Mouse (Mus musculus) CH12.LX (cell line): ENCODE results near the gene Zfp36l1. TPM values are rescaled to one million over a fixed set of nuclear protein-coding genes. Genes with fewer than 3 reads are reported as not detected.

ENCODE experiments used
- DNase-seq: peaks from one replicate; pipeline ENCODE4 v3.0.0-alpha.2; 2013; ENCODE audit errors: extremely low read depth
- H3K27ac ChIP-seq: 2 replicates; pipeline ENCODE4 v1.5.1; 2012; ENCODE audit warnings: low read depth, mild to moderate bottlenecking, control low read depth, moderate library complexity; ENCODE audit not compliant: insufficient read depth
- H3K27me3 ChIP-seq: replicated peaks from 2 replicates; pipeline ENCODE3; 2012; ENCODE audit warnings: inconsistent platforms
- H3K36me3 ChIP-seq, 2 experiments: replicated peaks in 1 of 2; 2 replicates each; pipeline versions ENCODE3 to v1.6.1; 2012; ENCODE audit warnings: inconsistent platforms in 1 of 2, low read length in 1 of 2, mild to moderate bottlenecking in 1 of 2, mixed read lengths in 1 of 2, moderate library complexity in 1 of 2; ENCODE audit not compliant: control insufficient read depth in 1 of 2, insufficient read depth in 1 of 2
- H3K4me1 ChIP-seq, 2 experiments: 2 replicates each; pipeline ENCODE4 v1.6.1; 2012; ENCODE audit warnings: inconsistent platforms in 1 of 2, moderate library complexity in 1 of 2; ENCODE audit not compliant: insufficient read depth in 2 of 2, control insufficient read depth in 1 of 2
- H3K4me2 ChIP-seq: 2 replicates; pipeline ENCODE4 v1.6.1; 2012; ENCODE audit warnings: low read depth, mild to moderate bottlenecking, control low read depth; ENCODE audit not compliant: poor library complexity, insufficient read depth, severe bottlenecking
- H3K4me3 ChIP-seq, 3 experiments: fragments of 150-350 bp in 1 of 3; sonication (generic) in 1 of 3; replicated peaks in 1 of 3; 2 replicates each; pipeline versions ENCODE3 to v1.5.1; 2011 to 2012; ENCODE audit warnings: low read depth in 2 of 3, low read length in 2 of 3, mild to moderate bottlenecking in 2 of 3, moderate library complexity in 2 of 3, control low read depth in 1 of 3, improper control_type of control experiment in 1 of 3, inconsistent platforms in 1 of 3, mixed read lengths in 1 of 3; ENCODE audit not compliant: poor library complexity in 1 of 3
- H3K79me2 ChIP-seq: replicated peaks from 2 replicates; pipeline ENCODE4 v1.6.1; 2012; ENCODE audit warnings: mild to moderate bottlenecking, moderate library complexity; ENCODE audit not compliant: control insufficient read depth, poor library complexity, insufficient read depth, severe bottlenecking; ENCODE audit errors: extremely low read depth
- H3K9ac ChIP-seq: 2 replicates; pipeline ENCODE4 v1.6.1; 2012; ENCODE audit warnings: low read depth, mild to moderate bottlenecking, control low read depth, moderate library complexity; ENCODE audit not compliant: insufficient read depth
- H3K9me3 ChIP-seq: replicated peaks from 2 replicates; pipeline ENCODE3; 2012; ENCODE audit warnings: low read length, inconsistent platforms, mixed read lengths
- BHLHE40 ChIP-seq: IDR thresholded peaks from 2 replicates; pipeline ENCODE4 v1.6.1; 2011; ENCODE audit warnings: mild to moderate bottlenecking, low read depth, low read length, improper control_type of control experiment
- CHD1 ChIP-seq: IDR thresholded peaks from 2 replicates; pipeline ENCODE4 v1.6.1; 2012; ENCODE audit warnings: low read depth, low read length, improper control_type of control experiment, inconsistent platforms
- CHD2 ChIP-seq: IDR thresholded peaks from 2 replicates; pipeline ENCODE4 v1.6.1; 2011; ENCODE audit warnings: low read length, improper control_type of control experiment
- CTCF ChIP-seq, 2 experiments: IDR thresholded peaks in 1 of 2; conservative IDR thresholded peaks in 1 of 2; 2 replicates each; pipeline ENCODE4 v1.5.1; 2011 to 2012; ENCODE audit warnings: low read depth in 2 of 2, low read length in 2 of 2, improper control_type of control experiment in 1 of 2, inconsistent platforms in 1 of 2, mild to moderate bottlenecking in 1 of 2, moderate library complexity in 1 of 2
- E2F4 ChIP-seq: IDR thresholded peaks from 2 replicates; pipeline ENCODE4 v1.6.1; 2011; ENCODE audit warnings: low read depth, low read length, improper control_type of control experiment; ENCODE audit not compliant: insufficient replicate concordance
- ETS1 ChIP-seq: conservative IDR thresholded peaks from 2 replicates; pipeline ENCODE4 v1.6.1; 2012; ENCODE audit warnings: low read depth, mild to moderate bottlenecking, inconsistent platforms, low read length, improper control_type of control experiment, moderate library complexity
- HCFC1 ChIP-seq: IDR thresholded peaks from 2 replicates; pipeline ENCODE4 v1.6.1; 2012; ENCODE audit warnings: low read depth, mild to moderate bottlenecking, inconsistent platforms, low read length, improper control_type of control experiment
- IRF4 ChIP-seq: IDR thresholded peaks from 2 replicates; pipeline ENCODE4 v1.6.1; 2014; ENCODE audit warnings: low read depth, mild to moderate bottlenecking, inconsistent platforms, low read length, improper control_type of control experiment
- JUN ChIP-seq: IDR thresholded peaks from 2 replicates; pipeline ENCODE4 v1.6.1; 2011; ENCODE audit warnings: low read depth, mild to moderate bottlenecking, low read length, improper control_type of control experiment, moderate library complexity; ENCODE audit not compliant: insufficient read depth
- JUND ChIP-seq: conservative IDR thresholded peaks from 2 replicates; pipeline ENCODE4 v1.6.1; 2011; ENCODE audit warnings: low read depth, low read length, improper control_type of control experiment
- MEF2A ChIP-seq: IDR thresholded peaks from 2 replicates; pipeline ENCODE4 v1.6.1; 2014; ENCODE audit warnings: low read depth, mild to moderate bottlenecking, inconsistent platforms, low read length, improper control_type of control experiment, borderline replicate concordance
- NRF1 ChIP-seq: IDR thresholded peaks from 2 replicates; pipeline ENCODE4 v1.6.1; 2014; ENCODE audit warnings: low read depth, mild to moderate bottlenecking, inconsistent platforms, low read length, improper control_type of control experiment, moderate library complexity
- RAD21 ChIP-seq: IDR thresholded peaks from 2 replicates; pipeline ENCODE4 v1.6.1; 2011; ENCODE audit warnings: low read depth, mild to moderate bottlenecking, low read length, improper control_type of control experiment, moderate library complexity
- SMC3 ChIP-seq: IDR thresholded peaks from 2 replicates; pipeline ENCODE4 v1.6.1; 2011; ENCODE audit warnings: low read depth, low read length, improper control_type of control experiment
- TBP ChIP-seq: conservative IDR thresholded peaks from 2 replicates; pipeline ENCODE4 v1.6.1; 2011; ENCODE audit warnings: low read depth, low read length, improper control_type of control experiment
- USF2 ChIP-seq: conservative IDR thresholded peaks from 2 replicates; pipeline ENCODE4 v1.6.1; 2011; ENCODE audit warnings: low read depth, low read length, improper control_type of control experiment
- ZC3H11A ChIP-seq: IDR thresholded peaks from 2 replicates; pipeline ENCODE4 v1.6.1; 2012; ENCODE audit warnings: low read depth, mild to moderate bottlenecking, inconsistent platforms, low read length, improper control_type of control experiment
- ZMIZ1 ChIP-seq: IDR thresholded peaks from 2 replicates; pipeline ENCODE4 v1.6.1; 2012; ENCODE audit warnings: low read depth, mild to moderate bottlenecking, inconsistent platforms, low read length, improper control_type of control experiment
- ZNF384 ChIP-seq: IDR thresholded peaks from 2 replicates; pipeline ENCODE4 v1.6.1; 2012; ENCODE audit warnings: low read depth, low read length, improper control_type of control experiment, inconsistent platforms
- dilution Hi-C: fragments of 300-500 bp; cut with MboI; formaldehyde crosslinking; loops from 2 replicates; pipeline ENCODE4 v1.14.3; 2020; ENCODE audit warnings: low sequenced_read_pairs; ENCODE audit not compliant: extremely low pct_unique_long_range_greater_than_20kb, extremely low pct_ligation_motif_present
- in situ Hi-C: fragments of 300-500 bp; cut with MboI; formaldehyde crosslinking; loops from 3 replicates; pipeline ENCODE4 v1.14.3; 2019; ENCODE audit warnings: low sequenced_read_pairs, low pct_ligation_motif_present, low pct_unique_long_range_greater_than_20kb, mixed read lengths
- polyA plus RNA-seq: library from polyadenylated mRNA; unstranded; fragments of >175 nt; gene quantifications from 2 replicates; pipeline ENCODE4 v1.2.1, GENCODE M21; 2012; ENCODE audit warnings: low read depth; ENCODE audit not compliant: insufficient read length
- total RNA-seq, 2 experiments: library from RNA; depleted of rRNA; stranded (reverse); fragments of 300-350 nt in 1 of 2; fragments of >200 nt in 1 of 2; gene quantifications; 2 replicates each; pipeline ENCODE4 v1.2.3; 2012 to 2014

The Zfp36l1 gene
- total and polyA plus RNA-seq, 3 experiments, result 32.7 to 192 (median 50.7) TPM

GRCm38 (mm10) chr12:80062410-80063401 lies 50.1 kb downstream of the Zfp36l1 start:
- H3K36me3 ChIP-seq, result no peaks in the 10 kb centered on the region
- TF ChIP-seq CTCF (conservative IDR thresholded peaks at IDR 0.05 in 1 of 2, IDR thresholded peaks at IDR 0.05 in 1 of 2; ENCODE audit: low read depth in 2 of 2, low read length in 2 of 2), result peak in 1 of 2 experiments; percentile 51; a peak in 2 of 4 replicates
- TF ChIP-seq NRF1, result no peak
- peak; percentile 55; the same call in 1 of the 2 replicates for TF ChIP-seq MEF2A
- TF ChIP-seq ZC3H11A, result no peak
- TF ChIP-seq ZNF384, result peak; percentile 42
- TF ChIP-seq ZMIZ1, result no peak
- TF ChIP-seq TBP, result no peak
- no peak for TF ChIP-seq ETS1
- no peak for TF ChIP-seq JUN
- TF ChIP-seq E2F4, result no peak
- 0 out of 2 replicates have a peak, but pooled peaks have one; percentile 29 for TF ChIP-seq CHD2
- TF ChIP-seq SMC3, result peak; percentile 52
- TF ChIP-seq RAD21, result peak; percentile 32
- no peak for TF ChIP-seq IRF4
- no peak for TF ChIP-seq CHD1
- no peak overlapping the region for H3K4me2 ChIP-seq
- in situ Hi-C loops, result loop anchor here (5.0 kb wide), 1 partner anchor 55 kb away; no protein-coding TSS in a partner anchor
- H3K27ac ChIP-seq, result peak overlapping the region; percentile 35; the same call in 1 of the 2 replicates
- peaks cover 44 to 97% of the 10 kb centered on the region in 2 experiments for H3K4me1 ChIP-seq
- no peaks in the 10 kb centered on the region for H3K9me3 ChIP-seq
- dilution Hi-C loops, result no loop called here
- H3K27me3 ChIP-seq, result no peaks in the 10 kb centered on the region
- no peak for DNase-seq
- H3K79me2 ChIP-seq, result no peaks in the 10 kb centered on the region
- no peak overlapping the region for H3K9ac ChIP-seq
- H3K4me3 ChIP-seq, result no peak overlapping the region

- Histone ChIP-seq H3K9ac (no peak overlapping the region), H3K27ac (peak overlapping the region; percentile 79), H3K36me3 (no peaks in the 10 kb centered on the region), H3K4me2 (no peak overlapping the region), H3K4me1 (peaks cover 45 to 97% of the 10 kb centered on the region in 2 experiments), H3K27me3 (no peaks in the 10 kb centered on the region), H3K9me3 (no peaks in the 10 kb centered on the region), H3K4me3 (no peak overlapping the region), H3K79me2 (no peaks in the 10 kb centered on the region)
- dilution Hi-C loops (no loop called here), in situ Hi-C loops (loop anchor here (5.0 kb wide), 1 partner anchor 55 kb away; no protein-coding TSS in a partner anchor)
- no peak for DNase-seq
- TF ChIP-seq MEF2A (no peak), USF2 (no peak), HCFC1 (no peak), JUND (no peak), JUN (no peak), RAD21 (no peak), BHLHE40 (no peak)
Observed at GRCm38 (mm10) chr12:80061810-80062209, 51.0 kb downstream of the Zfp36l1 start.
